Mouse (Mus musculus): ENCODE measurements around the gene Crhr2.

Gene Crhr2

GRCm38 (mm10) chr6:55049186-55049585 is 83.6 kb downstream of the Crhr2 start:
- DNase-seq (ENCODE audit: low read depth in 1 of 2, low spot score in 2 of 2): no peak

- no peak for DNase-seq (ENCODE audit: low read depth in 1 of 2, low spot score in 2 of 2)
These were observed 87.5 kb downstream of the Crhr2 start for GRCm38 (mm10) chr6:55045326-55045725.

GRCm38 (mm10) chr6:55044542-55044941 is 88.3 kb downstream of the Crhr2 start:
- DNase-seq (ENCODE audit: low read depth in 1 of 2, low spot score in 2 of 2): no peak

- no peak for DNase-seq (ENCODE audit: low read depth in 1 of 2, low spot score in 2 of 2)
These were observed 89.6 kb downstream of the Crhr2 start for GRCm38 (mm10) chr6:55043206-55043605.

Measured in monocyte, adult 2 months (primary cell).